Mouse (Mus musculus) kidney, postnatal 10 days (tissue): Measurements from ENCODE around the gene Ift22.
"Not testable (repeated sequence)": the region's sequence is repeated elsewhere in the genome, so short reads cannot be mapped to it uniquely, and the experiment has no call there.

ENCODE experiments used
- DNase-seq: peaks from one replicate; pipeline ENCODE4 v3.0.0; 2021; ENCODE audit warnings: mixed read lengths

Gene Ift22

DNA sequence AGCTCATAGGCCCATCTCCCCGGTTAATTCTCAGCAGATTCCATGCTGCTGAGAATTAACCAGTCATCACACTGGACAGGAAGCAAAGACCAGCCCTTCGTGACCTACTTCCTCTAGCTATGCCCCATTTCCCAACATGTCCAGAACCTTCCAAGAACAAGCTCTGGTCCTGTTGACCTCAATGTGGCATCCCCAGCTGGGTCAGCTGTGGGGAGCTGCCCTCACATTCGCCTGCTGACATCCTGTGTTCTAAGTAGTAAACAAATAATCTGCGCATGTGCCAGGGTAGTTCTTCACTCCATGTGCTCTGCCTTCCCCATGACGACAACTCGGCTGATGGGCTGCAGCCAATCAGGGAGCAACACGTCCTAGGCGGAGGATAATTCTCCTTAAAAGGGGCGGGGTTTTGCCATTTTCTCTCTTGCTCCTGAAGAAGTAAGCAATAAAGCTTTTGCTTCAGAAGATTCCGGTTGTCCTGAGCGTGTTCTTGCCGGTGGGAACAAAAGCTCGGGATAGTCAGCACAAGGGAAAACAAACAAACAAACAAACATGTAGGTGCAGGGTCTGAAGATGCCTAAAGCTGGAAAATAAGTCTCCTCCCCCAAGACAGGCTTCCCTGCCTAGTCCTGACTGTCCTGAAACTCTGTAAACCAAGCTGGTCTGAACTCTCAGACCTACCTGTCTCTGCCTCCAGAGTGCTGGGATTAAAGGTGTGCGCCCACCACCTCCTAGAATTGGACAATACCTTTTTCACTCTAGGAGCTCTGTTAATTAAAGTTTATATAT, 41.8 kb downstream of the Ift22 start:
- not testable (repeated sequence) for DNase-seq

DNA sequence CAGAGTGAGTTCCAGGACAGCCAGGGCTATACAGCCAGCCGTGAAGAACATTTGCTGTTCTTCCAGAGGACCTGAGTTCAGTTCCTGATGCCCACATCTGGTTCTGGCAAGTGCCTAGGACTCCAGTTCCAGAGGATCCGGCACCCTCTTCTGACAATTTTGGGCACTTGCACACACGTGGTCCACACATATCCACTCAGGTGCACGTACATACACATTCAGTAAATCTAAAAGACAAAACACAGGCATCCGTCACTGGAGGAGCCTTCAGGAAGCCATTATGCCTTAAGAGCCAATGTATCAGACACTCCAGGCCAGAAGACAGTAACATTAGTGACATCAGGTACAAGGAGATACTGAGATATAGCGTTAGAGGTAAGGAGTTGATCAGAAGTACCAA, 42.6 kb downstream of the Ift22 start:
- no peak for DNase-seq

DNA sequence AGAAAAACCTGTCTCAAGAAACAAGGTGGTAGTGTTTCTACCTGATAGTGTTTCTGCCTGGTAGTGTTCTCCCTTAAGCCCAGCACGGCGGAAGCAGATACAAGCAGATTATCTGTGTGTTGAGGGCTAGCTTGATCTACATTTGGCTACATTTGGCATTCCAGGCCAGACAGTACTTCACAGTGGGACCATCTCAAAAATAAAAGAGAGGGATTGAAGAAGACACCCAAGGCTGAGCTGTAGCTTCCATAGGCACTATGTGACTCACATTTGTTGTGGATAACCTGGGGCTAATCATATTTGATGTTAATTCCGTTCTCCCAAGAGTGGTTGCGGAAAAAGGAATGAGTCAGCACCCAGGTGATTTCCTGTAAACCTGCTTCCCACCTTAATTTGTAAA, 44.2 kb downstream of the Ift22 start:
- no peak for DNase-seq

DNA sequence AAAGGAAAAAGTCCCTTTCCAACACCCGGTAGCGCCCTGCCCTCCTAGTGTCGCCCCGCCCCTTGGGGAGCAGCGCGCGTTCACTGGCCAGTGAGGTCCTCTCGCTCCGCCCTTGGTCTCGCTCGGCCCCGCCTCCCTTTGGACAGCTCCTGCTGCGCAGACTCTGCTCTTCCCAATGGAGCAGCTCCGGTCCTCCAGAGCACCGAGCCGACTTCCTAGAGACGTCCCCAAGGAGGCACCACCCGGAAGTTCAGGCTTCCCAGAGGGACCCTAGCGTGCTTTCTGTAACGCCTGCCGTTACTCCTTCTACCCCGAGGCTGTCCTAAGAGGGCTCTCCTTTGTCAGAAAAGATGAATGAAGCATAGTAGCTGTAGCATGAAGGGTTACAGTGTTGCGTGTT, 45.1 kb downstream of the Ift22 start, which contains the start of gene Fis1:
TSS of gene Fis1 (plus strand) at position 261 of the 400 bp plus-strand sequence.
- DNase-seq = peak; percentile 99

DNA sequence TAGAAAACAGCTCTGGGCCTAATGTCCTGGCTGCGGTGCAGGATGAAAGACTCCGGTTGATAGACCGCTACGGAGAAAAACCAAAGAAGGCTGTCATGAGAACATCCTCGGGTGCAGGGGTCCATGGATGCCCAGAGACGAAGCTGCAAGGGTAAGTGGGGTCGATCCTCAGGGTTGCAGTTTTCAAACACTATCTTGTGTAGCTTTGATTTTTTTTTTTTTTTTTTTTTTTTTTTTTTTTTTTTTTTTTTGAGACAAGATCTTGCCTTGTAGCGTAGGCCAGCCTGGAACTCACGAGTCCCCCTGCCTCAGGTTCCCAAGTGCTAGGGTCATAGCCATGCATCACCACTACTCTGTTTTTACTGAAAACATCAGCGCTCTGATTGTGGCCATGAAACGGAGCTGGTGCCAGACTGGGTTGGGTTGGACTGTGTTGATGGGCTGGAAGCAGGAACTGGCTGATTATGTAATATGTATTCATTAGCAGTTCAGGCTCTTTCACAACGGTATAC, 45.5 kb downstream of the Ift22 start:
- peak; percentile 47 for DNase-seq

DNA sequence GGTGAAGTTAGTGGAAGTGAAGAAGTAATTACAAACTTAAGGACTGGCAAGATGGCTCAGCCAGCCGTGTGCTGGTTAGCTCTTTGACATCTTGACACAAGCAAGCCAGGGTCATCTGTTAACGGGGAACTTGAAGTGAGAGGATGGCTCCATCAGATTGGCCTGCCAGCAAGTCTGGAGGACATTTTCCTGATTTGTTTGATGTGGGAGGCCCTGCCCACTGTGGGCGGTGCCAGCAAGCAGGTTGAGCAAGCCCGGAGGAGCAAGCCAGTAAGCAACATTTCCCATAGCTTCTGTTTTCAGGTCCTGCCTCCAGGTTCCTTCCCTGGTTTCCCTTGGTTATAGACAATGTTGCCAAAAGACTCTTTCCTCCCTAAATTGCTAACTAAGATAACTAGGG, 47.7 kb downstream of the Ift22 start:
- no peak for DNase-seq

DNA sequence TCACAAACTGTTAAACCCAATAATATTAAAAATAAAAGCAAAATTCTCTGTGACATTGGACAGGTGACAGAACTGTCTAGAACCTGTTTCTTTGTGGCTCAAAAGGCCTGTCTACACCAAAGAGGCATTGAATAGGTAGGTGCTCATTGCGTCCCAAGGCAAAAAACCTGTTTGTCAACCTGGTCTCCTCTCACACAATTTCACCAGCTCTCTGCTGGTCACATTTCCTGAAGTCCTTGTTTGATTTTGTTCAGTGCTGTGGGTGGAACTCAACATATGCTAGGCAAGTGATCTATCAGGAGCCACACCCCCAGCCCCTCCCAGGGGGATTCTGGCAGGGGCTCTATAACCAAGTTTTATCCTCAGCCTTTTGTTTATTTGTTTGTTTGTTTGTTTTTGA, 49.3 kb downstream of the Ift22 start:
- no peak for DNase-seq

DNA sequence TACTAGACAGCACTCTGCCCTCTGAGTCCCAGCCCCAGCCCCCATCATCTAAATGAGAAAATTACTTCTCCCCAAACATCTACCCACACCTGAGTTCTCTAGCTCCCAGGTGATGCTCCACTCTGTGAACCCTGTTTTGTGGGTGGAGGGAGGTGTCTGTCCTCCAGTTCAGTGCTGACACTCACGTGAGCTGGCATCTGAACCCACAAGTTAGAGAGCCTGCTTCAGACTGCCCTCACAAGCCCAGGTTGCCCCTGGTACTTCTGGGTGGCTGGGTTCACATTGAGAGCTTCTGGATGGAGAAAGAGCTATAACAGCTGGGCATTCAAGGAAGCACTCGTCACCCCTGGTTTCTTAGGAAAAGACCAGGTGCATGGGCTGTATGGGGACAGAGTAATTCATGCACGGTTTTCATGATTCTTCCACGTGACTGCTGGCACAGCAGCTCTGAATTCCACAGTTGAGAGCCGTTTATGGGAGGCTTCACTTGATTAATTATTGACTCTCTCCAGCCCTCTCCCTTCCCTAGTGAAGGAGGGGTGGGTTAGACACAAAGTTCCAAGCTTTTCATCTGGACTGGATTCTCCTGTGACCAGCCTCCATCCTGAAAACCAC, 51.1 kb downstream of the Ift22 start:
- peak; percentile 69 for DNase-seq

DNA sequence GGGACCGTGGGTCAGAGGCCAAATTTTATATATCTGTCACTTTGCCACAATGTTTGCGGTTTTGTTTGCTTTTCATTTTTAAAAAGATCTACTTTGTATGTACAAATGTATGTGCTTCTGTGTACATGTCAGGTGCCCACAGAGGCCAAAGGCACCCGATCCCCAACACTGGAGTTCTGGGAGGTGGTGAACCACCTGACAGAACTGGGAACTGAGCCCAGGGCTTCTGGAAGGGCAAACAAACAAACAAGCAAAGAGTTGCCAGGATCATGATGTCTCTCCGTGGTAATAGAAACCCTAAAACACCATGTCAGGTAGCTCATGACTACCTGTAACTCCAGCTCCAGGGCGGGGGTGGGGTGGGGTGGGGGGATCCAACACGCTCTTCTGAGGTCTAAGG, 52.1 kb downstream of the Ift22 start:
- DNase-seq = peak; percentile 52

DNA sequence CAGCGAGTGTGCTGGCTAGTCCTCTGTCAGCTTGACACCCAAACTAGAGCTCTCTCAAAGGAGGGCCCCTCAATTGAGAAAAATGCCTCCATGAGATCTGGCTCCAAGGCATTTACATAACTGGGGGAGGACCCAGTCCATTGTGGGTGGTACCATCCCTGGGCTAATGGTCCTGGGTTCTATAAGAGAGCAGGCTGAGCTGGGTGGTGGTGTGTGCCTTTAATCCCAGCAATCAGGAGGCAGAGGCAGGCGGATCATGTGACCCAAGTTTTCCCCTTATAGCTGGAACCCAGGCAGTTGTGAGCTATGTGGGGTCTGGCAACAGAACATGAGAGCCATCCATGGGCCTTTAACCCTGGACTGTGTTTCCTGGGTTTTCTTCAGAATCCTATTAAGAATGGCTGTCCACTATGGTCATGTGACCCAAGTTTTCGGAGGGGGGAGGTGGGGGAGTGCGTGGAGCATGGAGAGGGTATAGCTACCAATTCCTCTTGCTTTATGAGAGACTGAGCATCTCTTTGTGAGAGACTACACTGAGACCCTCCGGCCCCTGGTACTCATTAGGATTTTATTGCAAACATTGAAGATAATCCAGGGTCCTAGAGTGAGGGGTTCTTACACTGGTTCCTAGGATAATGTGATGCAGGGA, 53.5 kb downstream of the Ift22 start:
- DNase-seq = no peak

DNA sequence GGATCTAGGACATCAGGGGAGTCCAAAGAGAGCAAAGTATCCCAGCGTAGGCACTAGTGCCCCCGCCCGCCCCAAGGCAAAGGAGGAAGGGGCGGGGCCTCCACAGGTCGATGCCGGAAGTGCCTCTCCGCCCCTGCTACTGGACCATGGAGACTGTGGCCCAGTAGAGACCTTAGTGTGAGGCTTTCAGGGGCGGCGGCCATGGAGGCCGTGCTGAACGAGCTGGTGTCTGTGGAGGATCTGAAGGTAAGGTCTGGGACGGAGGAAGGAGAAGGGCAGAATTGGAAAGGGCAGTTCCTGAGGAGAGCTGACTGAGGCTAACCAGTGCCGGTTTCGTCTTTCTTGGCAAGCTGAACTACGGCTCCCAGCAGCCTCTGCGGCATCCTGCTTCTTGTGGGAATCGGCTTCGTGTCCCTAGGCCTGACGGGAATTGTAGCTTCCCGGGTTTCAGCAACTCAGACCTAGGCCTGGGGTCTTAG, 54.1 kb downstream of the Ift22 start:
- peak; percentile 94 for DNase-seq

DNA sequence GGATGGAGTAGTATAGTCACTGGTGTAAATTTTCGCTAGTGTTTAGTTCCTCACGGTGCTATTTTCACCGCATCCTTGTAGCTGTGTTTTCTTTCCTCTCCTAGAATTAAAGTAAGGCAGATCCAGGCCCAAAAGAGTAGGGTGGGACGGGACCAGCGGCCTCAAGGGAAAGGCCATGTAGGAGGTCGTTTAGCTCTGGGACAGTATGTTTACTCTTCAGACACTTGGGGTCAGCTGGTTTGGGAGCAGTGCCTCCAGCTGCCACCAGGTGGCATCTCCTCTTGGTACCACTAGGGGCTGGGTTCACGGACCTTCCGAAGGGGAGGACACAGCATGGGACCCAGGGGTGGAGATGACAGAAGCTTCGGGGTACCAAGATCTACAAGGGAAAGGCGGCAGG, 54.6 kb downstream of the Ift22 start:
- DNase-seq = peak; percentile 90

DNA sequence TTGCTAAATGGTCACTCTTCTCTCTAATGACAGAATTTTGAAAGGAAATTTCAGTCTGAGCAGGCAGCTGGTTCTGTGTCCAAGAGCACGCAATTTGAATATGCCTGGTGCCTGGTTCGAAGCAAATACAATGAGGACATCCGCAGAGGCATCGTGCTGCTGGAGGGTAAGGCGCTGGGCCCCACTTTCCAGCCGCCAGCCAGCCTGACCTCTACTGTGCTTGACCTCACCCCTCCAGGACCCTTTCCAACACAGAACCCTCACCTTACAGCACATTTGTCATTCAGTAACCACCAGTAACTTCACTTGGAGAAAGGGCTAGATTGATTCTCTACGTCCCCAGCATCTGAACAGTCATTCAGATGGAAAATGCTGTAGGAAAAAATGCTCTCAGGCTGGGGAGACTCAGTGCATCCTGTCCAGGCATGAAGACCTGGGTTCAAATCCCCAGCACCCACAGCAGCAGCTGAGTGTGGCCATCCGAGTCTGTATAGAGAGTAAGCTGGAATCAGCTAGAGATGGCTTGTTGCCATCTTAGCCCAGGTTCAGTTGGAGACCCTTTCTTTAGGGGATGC, 55.1 kb downstream of the Ift22 start:
- DNase-seq = no peak
